Mouse (Mus musculus) adrenal gland, adult (tissue): ENCODE results near the gene Cluh.

Experiments used
- DNase-seq, 2 experiments: peaks; one replicate each; pipeline ENCODE4 v3.0.0; 2022 to 2023; ENCODE audit warnings: low spot score in 1 of 2; ENCODE audit not compliant: inconsistent age in 2 of 2

Gene Cluh

DNA sequence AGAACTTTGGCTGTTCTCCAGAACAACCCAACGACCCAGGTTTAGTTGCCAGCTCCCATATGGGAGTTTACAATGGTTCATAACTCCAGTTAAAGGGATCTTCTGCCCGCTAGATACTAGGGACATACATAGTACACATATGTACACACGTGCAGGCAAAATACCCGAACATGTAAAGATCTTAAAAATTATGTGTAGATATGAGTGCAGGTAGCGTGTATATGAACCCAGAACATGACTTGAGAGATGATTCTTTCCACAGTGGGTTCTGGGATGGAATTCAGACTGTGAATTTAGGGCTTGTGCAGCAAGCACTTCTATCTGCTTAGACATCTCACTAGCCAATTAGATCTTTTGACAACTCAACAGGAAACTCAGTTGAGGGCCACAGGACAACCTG is 22.5 kb downstream of the Cluh start:
- peak in 1 of 2 experiments; percentile 38 for DNase-seq

DNA sequence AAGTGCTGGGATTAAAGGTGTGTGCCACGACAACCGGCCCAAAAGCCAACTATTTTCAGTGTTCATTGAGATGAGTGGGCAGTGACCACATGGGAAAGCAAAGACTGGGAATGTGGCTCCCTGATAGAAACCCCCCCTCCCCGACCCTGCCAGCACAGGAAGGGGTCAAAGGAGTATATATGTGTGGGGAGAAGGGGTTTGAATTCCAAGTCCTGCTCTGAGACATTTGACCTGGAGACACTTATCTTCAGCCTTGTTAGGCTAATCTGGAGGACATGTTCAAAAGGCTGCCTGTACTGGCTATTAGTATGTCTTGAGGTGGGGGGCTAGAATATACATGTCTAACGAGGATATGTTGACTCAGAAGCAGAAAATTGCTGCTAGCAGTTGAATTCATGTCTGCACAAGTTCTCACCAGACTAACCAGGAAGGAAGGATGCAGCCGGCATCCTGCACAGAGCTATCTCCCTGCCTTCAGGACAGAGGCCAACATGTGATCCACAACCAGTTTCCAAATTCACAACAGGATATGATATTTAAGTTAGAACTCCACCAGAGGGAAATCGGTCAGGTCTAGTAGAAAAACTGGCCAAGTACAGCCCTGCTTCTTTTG is 23.7 kb downstream of the Cluh start:
- DNase-seq, result peak in 1 of 2 experiments; percentile 55

DNA sequence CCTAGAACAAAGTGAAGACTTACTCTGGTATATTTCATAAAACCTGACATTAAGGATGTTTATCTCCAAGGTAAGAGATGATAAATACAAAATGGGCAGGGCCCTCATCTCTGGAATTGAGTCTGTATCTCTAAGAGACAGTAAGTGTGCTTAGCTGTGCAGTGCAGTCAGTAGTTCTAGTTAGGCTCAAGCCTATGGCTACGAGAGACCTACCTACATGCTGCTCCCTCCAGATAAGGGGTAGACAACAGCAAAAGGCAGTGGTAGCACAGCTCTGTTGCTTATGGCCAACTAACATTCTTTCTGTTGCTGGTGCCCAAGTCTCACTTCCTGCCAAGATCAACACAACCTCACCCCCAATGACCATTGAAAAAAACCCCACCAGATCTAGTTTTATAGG is 24.3 kb downstream of the Cluh start:
- DNase-seq, result no peak

DNA sequence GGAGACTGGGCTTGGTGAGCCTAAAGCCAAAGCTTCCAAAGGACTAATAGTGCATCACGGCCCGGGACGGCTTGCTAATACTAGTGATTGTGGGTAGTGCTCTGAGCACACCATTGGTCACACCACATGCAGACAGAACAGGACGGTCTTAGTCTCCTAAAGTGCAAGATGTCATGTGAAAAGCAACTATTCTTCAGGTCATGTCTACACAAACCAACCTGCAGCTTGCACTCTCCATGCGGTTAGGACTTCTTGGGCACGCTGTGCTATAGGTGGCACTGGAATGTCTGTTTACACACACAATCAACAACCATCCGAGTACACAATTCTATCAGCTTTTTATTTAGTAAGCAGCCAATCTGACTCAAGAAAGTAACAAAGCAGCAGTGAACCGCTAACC is 25.4 kb downstream of the Cluh start:
- no peak for DNase-seq

DNA sequence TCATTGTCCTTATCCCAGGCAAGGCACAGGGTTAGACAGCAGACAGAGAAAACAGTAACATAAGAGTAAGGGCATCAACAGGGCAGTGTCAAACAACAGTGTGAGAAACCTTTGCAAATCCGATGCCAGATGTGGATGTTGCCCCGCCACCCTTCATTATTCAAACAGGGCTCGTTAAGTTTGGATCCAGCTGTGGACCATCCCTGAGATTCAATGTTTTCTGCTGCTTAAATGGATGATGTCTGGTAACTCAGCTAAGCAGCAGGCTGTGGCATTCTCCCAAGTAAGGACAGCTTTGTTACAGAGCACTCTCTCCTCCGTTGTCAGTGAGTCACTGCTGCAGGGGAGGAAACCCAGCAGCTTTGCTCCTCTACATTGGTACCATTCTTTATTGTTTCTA is 25.9 kb downstream of the Cluh start:
- no peak for DNase-seq

DNA sequence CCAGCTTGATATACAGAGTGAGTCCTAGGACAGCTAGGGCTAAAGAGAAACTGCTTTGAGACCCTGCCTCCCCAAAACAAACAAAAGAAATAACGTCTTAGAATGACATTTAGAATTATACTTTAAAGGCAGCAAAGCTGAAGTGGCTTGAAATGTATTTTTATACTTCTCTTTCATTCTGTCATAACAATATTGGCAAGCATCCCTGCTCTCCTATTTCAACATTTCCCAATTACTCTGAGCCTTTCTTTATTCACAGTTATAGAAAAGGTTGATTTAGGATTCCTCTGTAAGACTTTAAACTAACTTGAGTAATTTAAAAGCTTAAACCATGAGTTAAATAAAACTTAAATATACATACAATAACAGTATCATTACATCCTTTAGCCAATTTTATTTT is 42.9 kb downstream of the Cluh start:
- peak in 1 of 2 experiments; percentile 51 for DNase-seq

DNA sequence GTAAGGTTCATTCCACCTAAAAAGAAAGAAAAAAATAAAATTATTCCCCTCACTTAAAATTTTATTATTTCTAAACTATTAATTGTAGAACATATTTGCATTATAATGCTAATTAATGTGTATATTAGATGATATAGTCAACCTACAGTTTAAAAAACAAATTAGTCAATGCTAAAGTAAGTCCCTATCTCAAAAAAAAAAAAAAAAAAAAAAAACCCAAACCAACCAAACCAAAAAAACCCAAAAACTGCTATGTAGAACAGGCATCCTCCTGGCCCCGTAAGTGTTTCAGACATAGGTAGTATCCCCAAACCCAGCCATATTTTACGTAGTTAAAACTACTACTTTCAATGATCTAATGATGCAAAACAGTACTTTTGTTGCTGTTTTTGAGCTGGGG is 50.2 kb downstream of the Cluh start:
- DNase-seq, result no peak

DNA sequence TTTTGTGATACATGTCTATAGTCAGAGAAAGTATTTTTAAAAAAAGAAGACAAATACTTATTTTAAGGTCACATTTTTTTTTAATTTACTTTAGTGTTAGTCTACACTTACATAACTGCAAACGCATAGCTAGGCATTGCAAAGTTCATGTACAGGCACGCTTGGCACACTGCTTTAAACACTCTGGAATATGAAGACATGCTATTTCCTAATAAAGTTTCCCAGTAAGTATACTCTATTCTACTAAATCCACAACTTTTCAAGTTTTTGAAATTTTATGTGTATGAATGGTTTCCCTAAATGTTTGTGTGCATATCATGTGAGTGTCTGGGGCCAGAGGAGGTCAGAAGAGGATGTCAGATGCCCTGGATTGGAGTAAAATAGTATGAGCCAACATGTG is 54.8 kb downstream of the Cluh start:
- no peak for DNase-seq

DNA sequence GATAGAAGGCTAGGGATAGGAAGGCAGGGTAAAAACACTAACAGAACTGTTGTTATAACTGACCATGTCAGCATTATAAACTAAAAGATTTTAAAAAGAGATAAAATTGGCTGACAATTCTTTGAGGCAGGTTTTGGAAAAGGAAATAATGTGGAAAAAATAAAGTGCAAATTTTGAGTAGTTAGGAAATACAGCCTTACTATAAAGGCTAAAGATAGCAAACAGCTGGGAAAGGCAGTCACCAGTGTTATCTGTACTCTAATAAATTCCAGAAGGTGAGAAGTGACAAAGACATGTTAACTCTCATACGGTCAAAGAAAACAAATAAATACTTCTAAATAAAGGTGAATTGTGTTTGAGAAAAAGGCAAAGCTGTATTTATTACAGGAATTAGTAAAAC is 59.5 kb downstream of the Cluh start:
- no peak for DNase-seq

DNA sequence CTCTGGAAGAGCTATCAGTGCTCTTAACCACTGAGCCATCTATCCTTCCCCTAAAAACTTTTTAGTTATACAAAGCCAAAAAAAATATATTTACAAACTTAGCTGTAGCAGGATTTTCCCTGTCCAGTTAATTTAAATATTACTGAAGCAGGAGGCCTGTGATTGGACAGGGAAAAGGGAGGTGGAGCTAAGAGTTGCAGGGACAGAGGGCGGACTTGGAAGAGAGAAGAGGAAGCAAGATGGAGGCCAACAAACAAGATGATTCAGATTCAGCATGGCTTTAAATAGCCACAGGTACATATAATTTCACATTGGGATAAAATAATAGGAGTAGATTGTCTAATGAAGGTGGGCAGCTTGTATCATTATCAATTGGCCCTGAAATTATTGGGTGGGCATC is 61.4 kb downstream of the Cluh start:
- DNase-seq, result no peak

DNA sequence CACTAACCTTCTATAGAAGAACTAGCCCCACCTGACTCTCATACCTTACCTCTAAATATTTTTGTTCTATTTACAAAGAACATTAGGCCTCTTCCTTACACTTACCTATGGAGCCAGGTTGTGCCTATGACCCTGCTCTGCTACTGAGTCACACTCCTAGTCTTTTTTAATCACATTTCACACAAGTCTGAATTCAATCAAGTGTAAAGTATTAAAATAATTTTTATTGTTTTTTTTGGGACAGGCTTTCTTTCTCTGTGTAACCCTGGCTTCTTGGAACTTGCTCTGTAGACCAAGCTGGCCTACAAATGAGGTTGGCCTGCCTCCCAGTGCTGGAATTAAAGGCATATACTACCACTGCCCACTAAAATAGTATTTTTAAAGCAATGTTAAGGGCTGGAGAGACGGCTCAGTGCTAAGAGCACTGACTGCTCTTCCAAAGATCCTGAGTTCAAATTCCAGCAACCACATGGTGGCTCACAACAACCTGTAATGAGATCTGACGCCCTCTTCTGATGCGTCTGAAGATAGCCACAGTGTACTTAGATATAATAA is 66.8 kb downstream of the Cluh start:
- peak in 1 of 2 experiments; percentile 64 for DNase-seq
